Mouse (Mus musculus): Measurements from ENCODE around the gene Ccdc103.

Ccdc103 gene

DNA sequence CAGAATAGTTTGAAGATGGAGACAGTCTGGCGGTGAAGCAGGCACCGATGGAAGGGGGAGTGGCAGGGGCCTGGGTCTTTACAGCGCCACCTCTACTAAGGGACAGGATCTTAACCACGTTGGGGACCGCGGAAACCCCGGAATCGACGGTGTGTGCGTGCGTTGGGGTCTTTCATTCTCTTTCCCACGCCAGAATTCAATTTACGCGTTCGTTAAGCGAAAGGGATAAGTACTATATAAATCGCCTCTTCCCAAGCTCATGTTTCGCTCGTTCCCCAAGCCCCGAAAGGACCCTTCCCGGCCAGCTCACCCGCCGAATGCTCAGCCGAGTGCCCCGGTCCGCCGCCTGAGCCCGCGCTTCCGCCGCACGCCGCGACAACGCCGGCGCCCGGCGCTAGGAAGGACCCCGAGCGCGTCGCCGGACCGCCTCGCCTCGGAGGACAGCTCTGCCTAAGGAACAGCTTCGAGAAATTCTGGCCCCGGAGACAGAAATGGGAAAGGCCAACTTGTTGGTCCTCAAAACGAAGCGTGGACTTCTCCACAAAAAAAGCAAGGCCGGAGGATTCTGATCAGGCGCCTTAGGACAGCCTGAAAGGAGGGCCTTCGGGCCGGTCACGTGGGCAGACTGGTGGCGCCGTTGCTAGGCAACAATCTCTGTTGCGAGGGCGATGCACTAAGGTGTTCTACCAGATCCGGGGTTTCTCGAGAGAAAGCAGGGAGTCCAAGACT lies at the start of gene Ccdc103, which contains the start of gene Eftud2:
Gene Ccdc103 (plus strand): TSS at position 620 of the 729 bp plus-strand sequence.
Gene Eftud2 (minus strand): TSS at position 401 of the 729 bp plus-strand sequence.
- peak; percentile 96 for DNase-seq

DNA sequence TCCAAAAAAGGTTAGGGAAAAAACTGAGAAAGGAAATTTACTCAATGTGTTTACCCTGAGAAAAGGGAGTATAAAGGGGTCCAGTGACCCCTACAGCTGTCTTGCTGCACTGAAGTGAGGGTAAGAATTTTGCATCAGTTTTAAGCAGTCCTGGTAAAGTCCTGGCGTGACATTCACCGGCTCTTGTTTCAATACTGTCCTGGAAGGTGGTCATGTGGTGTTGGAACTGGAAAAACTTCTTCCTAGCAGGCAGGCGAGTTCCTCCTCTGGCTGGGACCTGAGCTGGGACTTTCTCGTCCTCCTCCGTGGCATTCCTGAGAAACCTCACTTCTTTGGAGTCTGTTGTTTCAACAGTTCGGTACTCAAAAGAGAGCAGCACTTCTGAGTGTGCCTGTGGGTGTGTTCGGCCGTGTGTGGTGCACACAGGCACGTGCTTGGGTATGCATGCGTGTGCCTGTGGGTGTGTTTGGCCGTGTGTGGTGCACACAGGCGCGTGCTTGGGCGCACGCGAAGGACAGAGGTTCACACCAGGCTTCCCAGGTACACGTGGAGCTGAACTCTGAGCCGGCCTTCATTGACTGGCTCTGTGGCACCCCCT lies 48.2 kb upstream of the Ccdc103 start:
- no peak for DNase-seq

GRCm38 (mm10) chr11:102834219-102834618 lies 46.8 kb upstream of the Ccdc103 start:
- DNase-seq: no peak

DNA sequence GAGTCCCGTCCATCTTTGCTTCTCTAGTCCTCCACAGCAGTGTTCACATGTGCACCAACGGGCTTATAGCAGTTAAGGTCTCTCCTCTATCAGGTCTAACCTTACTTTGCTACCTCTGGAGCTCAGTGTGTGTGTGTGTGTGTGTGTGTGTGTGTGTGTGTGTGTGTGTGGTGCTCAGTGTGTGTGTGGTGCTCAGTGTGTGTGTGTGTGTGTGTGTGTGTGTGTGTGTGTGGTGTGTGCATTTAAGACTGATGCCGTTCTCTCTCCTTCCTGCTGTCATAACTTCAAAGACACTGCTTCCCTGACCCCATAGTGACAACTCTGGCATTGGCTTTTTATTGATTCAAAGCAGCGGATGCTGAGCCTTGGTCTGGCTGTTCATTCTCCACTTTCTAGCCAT lies 45.5 kb upstream of the Ccdc103 start, which contains the start of gene Higd1b:
Gene Higd1b (plus strand): TSS at position 301 of the 400 bp plus-strand sequence.
- DNase-seq: no peak

GRCm38 (mm10) chr11:102836146-102836545 lies 44.9 kb upstream of the Ccdc103 start:
- no peak for DNase-seq

DNA sequence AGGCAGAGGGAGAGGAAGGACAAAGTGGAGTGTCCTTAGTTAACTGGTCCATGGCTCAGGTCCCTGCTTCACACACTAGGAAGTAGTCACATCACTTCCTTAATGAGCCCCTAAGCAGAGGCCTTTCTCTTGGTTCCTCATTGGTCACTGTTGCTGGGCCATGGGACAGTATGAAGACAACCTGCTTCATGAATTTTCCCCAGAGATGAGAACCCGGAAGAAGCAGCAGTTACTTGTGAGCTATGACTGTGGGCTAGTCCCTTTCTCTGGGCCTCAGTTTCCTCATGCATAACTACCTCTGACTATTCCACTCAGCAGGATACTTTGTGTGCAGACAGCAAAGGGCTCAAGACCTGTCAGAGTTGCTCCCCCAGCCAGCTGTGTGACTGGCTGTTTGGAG lies 43.6 kb upstream of the Ccdc103 start:
- no peak for DNase-seq

DNA sequence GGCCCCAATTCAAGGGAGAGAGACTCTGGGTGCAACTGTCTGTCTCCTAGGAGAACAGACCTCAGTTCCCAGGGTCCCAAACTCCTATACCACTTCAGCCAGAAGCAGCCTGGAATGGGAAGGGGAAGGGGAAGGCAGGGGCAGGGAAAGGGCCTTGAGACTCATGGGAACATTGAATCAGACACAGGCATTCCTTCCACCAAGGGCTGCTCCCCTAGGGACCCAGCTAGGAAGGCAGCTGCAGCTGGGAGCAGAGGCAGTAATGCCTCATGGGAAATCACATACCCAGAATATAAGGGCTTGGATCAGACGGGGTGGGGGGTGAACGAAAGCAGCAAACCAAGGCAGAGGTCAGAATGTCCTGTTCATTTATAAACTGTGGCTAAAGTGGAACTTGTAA lies 42.9 kb upstream of the Ccdc103 start:
- no peak for DNase-seq

- no peak for DNase-seq
These were observed 42.3 kb upstream of the Ccdc103 start for GRCm38 (mm10) chr11:102838616-102839150.

DNA sequence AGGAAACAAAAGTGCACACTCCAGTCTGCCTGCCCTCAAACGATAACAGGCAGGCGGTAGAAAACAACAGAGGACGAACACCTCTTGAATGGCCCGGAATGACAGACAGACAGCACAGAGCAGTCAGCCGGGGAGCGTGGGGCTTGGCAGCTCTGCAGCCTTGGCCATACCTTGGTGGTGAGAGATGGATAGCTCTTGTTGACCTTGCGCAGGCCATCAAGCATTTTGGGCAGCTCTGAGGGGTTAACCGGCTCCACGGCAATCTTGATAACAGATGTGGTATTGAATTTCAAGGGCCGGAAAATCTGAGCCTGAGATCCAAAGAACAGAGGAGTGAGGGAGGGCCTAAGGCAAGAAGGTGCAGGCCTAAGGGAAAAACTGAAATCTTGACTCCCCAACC lies 35.1 kb upstream of the Ccdc103 start:
- no peak for DNase-seq

DNA sequence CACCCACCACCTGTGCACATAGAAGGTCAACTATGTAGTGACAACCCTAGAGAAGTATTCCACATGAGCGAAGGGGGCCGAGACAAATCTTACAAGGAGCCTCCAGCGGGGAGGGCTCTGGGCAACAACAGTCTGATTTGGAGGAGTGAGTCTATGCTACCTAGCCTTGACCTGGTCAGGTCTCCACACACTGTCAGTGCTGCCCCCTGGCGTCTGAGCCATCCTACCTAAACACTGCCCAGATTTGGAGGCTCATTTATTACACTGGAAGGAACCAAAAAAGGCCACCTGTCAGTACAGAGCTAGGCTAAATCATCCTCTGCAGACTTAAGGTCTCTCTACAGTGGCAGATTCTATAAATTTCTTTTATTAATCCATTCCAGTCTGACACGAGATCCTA lies 29.1 kb upstream of the Ccdc103 start:
- peak; percentile 46 to 49 for DNase-seq

GRCm38 (mm10) chr11:102853760-102854159 lies 27.2 kb upstream of the Ccdc103 start:
- peak in 1 of 2 experiments; percentile 8 for DNase-seq

DNA sequence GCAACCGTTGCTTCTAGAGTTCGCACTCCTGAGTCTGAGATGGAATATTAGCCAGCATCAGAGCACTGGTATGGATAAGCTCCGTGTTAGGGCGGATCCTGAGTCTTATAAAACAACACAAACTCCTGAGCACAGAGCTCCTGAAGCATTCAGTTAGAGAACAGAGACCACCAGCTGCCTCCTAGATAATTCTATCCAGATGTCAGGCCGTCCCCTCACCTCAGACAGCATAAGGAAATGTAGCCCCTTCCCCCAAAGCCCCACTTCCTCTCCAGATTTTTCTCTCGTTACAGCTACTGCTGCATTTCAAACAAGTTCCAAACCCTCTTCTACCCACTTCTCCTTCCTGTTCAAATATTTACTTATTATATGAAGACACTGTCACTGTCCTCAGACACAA lies 25.1 kb upstream of the Ccdc103 start:
- no peak for DNase-seq

DNA sequence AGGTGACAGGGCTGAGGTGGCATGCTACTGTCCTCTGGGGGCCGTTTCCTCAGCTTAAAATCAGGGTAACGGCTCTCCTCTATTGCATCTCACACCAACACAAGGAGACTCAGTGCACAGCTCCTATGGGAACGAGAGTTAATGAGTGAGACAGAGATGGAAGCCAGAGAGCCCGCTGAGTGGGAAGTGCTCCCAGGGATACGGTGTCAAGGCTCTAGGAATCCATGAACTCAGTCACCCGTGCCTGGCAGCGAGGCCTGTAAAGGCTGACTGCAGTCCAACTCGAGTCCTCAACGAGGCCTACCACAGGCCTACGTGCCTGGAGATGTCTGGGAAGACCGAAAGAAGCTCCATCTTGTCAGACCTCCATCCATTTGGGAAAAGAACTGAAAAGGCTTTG lies 22.1 kb upstream of the Ccdc103 start:
- no peak for DNase-seq

GRCm38 (mm10) chr11:102859933-102860332 lies 21.1 kb upstream of the Ccdc103 start:
- DNase-seq: no peak

DNA sequence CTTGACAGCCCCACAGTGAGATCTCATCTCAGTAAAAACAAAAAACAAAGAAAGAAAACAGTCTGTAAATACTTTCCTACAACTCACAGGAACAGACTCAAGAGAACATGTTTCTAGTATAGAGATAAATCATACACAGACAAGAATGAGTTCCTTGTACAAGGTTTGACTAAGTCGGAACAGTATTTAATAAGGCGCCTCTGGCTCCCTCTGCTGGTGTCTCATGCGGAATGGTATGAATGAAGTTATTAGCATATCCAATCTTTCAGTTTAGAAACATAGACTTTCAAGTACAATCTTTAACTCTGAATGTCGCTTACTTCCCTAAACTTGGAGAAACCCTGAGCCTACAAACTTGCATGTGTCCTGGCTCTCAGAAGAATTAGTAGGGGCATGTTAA lies 16.7 kb upstream of the Ccdc103 start:
- peak; percentile 53 to 59 for DNase-seq

GRCm38 (mm10) chr11:102874801-102875334 lies 6.1 kb upstream of the Ccdc103 start:
- DNase-seq: no peak

GRCm38 (mm10) chr11:102879558-102879957 lies 1.4 kb upstream of the Ccdc103 start:
- no peak for DNase-seq

DNA sequence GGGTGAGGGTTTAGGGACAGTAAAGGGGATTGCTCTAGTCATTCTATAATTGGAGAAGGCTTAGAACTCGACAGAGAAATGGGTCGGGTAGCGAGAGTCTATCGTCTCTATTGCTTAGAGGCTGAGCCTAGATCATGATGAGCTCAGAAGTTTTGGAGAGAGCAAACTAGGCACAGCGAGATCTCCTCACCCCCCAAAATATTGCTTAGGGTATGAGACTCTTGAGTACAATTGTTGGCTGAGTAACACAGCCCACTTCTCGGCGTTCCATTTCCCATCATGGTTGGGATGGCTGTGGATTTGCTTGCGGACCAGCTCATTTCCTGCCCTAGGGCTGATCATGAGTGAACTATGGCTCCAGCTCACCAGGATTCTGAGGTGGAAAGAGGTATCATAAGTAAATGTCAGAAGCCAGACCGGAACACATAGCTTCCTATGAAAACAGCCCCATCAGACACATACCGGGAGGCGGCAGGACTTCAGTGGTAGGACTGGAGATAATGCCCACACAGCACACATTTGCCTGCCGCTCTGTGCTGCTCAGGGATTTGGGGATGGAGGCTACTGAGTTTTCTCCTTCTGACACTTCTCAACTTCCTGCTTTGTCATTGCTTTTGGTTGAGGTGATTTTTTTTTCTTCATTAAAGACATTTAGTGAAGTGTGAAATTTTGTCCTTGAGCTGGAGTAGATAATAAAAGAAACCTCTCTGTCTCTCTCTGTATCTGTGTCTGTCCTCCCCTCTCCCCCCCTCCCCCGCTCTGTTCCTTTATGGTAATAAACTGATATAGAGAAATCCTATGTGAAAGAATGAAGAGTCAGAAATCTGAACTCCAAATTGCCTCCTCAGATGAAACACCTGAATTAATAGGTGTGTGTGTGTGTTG lies 552 bp downstream of the Ccdc103 start:
- peak in 1 of 2 experiments; percentile 21 for DNase-seq

GRCm38 (mm10) chr11:102884616-102885219 lies 3.7 kb downstream of the Ccdc103 start, which contains the start of gene Fam187a:
TSS of gene Fam187a (plus strand) at chr11:102885169.
- DNase-seq: no peak

DNA sequence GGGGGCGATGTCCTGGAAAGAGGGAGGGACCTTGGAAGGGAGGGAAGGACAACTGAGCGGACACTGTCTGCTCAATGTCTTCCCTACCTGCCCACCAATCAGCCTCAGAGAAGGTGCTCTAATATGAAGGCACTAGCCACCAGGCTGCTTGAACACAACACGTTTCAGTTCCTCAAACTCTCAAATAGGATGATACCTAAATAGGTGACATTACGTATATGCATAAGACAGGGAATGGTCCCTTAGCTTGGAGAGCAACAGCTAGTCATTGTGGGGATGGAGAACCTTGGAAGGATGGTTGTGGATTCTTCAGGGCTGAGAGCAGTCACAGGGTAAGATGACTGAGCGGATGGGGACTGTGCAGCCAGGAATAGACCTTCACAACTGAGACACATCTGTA lies 6.4 kb downstream of the Ccdc103 start:
- DNase-seq: no peak

DNA sequence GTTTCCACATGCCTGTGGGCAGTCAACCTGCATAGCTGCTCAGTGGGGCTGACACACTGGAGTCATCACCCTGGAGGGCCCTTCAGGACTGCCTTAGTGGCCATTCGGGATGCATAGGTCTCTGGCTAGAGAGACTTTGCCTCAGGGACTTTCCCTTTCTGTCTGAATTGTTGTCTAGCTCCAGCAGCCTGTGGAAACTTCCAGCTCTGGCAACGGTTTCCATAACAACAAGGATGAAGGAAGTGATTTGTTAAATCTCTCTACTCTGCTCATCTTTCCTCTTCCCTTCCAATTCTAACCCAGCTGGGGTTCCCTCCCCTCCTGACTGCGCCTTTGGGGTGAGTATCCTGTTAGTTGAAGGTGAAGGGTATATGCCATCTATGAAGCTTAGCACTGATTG lies 7.1 kb downstream of the Ccdc103 start:
- DNase-seq: no peak

DNA sequence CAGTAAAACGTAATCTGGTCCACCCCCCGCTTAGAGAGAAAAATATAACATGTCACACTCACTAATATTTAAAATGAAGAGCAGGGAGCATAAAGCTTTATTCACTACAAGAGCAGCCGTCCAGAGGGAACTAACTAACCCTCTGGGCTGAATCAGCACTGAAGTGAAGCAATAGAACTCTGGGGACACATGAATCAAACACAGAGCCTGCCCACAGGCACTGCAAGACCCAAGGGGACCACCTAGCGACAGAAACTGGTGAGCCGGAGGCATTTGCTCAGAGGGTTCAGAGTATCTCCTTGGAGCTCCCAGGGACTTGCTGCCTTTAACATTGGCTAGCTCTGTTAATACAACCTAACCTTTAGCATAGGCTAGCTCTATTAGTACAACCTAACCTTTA lies 9.1 kb downstream of the Ccdc103 start:
- no peak for DNase-seq

Measured in B cell, adult 2 months (primary cell).